Mouse (Mus musculus) left cerebral cortex, adult 9 months (tissue): ENCODE results near the gene Ski.
A peak's percentile ranks its signal among the peaks of the same experiment; 100 is the strongest.
"Not testable (repeated sequence)": the region's sequence is repeated elsewhere in the genome, so short reads cannot be mapped to it uniquely, and the experiment has no call there.

Source experiments
- DNase-seq, 2 experiments: peaks; one replicate each; pipeline ENCODE4 v3.0.0; 2022; ENCODE audit warnings: low spot score in 2 of 2

Ski gene

GRCm38 (mm10) chr4:155222552-155222840 lies at the start of gene Ski:
Gene Ski (minus strand): TSS chr4:155222592.
- DNase-seq = no peak

- DNase-seq = peak in 1 of 2 experiments; percentile 78
These were observed 46.0 kb upstream of the Ski start for GRCm38 (mm10) chr4:155268382-155268781.

- DNase-seq = no peak
These were observed 45.3 kb upstream of the Ski start for GRCm38 (mm10) chr4:155267639-155268175.

- no peak for DNase-seq
These were observed 44.7 kb upstream of the Ski start for GRCm38 (mm10) chr4:155267047-155267543.

GRCm38 (mm10) chr4:155264521-155265321 lies 42.3 kb upstream of the Ski start:
- no peak for DNase-seq

- DNase-seq = no peak
These were observed 29.9 kb upstream of the Ski start for GRCm38 (mm10) chr4:155252253-155252652.

- no peak for DNase-seq
These were observed 28.8 kb upstream of the Ski start for GRCm38 (mm10) chr4:155251147-155251546.

GRCm38 (mm10) chr4:155250361-155251117 lies 28.1 kb upstream of the Ski start:
- DNase-seq = peak in 1 of 2 experiments; percentile 38

GRCm38 (mm10) chr4:155249648-155250351 lies 27.4 kb upstream of the Ski start, which contains the start of gene Faap20:
Gene Faap20 (plus strand): TSS chr4:155249802.
- peak in 1 of 2 experiments; percentile 79 for DNase-seq

- DNase-seq = peak; percentile 75 to 97
These were observed 26.9 kb upstream of the Ski start for GRCm38 (mm10) chr4:155249257-155249647.

GRCm38 (mm10) chr4:155248054-155248453 lies 25.7 kb upstream of the Ski start:
- DNase-seq = not testable (repeated sequence)

- peak in 1 of 2 experiments; percentile 79 for DNase-seq
These were observed 24.3 kb upstream of the Ski start for GRCm38 (mm10) chr4:155246691-155247105.

- no peak for DNase-seq
These were observed 23.5 kb upstream of the Ski start for GRCm38 (mm10) chr4:155245770-155246492.

- peak in 1 of 2 experiments; percentile 47 for DNase-seq
These were observed 20.8 kb upstream of the Ski start for GRCm38 (mm10) chr4:155243233-155243632.

GRCm38 (mm10) chr4:155242292-155242691 lies 19.9 kb upstream of the Ski start:
- DNase-seq = no peak

GRCm38 (mm10) chr4:155241789-155242188 lies 19.4 kb upstream of the Ski start:
- no peak for DNase-seq

- DNase-seq = no peak
These were observed 17.1 kb upstream of the Ski start for GRCm38 (mm10) chr4:155239494-155239893.

- DNase-seq = no peak
These were observed 15.9 kb upstream of the Ski start for GRCm38 (mm10) chr4:155238276-155238675.

GRCm38 (mm10) chr4:155236737-155237385 lies 14.5 kb upstream of the Ski start:
- DNase-seq = no peak

GRCm38 (mm10) chr4:155235311-155236119 lies 13.1 kb upstream of the Ski start:
- peak; percentile 90 to 96 for DNase-seq
